Mouse (Mus musculus) right cerebral cortex, postnatal 25 days (tissue): ENCODE data around the gene Hcrtr2.

Experiments used
- DNase-seq: peaks from one replicate; pipeline ENCODE4 v3.0.0; 2022

Gene Hcrtr2

DNA sequence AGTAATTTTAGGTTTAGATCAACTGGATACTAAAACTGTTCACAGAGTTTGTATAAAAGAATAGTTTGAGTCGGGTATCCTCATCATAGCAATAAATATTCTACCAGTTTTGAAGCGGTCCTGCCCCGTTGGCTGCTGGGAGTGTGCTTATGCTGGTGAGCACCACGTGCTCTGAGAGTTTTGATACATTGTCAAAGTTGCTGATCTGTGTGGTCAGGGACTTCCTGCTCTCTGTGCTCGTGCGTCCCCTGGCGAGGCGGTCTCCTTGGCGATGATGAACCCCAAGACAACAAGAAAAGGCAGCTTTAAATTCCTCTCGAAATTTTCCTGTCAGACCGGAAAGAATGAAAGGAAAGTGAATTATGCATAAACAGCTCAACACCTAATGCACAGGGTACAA is 93.3 kb downstream of the Hcrtr2 start:
- no peak for DNase-seq

DNA sequence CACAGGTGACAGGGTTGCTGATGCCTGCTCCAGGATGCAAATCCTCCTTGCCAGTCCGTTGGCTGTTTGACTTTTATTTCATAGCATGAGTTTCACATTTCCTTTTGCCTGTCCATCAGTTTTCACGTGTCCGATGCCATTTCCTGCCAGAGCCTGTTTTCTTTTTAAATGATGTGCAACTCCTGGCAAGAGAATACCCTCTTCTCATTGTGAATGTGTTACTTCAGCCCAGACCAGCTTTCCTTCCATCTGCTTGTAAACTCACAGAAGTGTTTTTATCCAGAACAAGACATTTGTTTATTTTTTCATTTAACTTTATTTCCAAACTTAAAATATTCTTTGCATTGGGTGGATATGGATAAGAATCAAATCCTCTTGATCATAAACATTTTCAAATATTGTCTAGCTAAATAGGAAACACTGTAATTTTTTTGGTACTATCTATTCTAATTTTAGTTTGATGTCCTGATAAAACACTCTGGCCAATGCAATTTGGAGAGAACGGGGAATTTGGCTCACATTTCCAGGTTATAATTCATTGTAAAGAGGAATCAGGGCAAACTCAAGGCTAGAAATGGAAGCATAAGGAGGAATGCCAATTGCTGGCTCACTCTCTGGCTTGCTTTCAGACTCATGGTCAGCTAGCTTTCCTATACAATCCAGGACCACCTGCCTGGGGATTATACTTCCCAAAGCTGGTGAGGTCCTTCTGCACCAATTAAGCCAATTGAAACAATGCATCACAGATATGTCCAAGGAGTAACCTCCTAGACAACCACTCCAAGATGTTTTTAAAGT is 106.3 kb downstream of the Hcrtr2 start:
- DNase-seq, result no peak

DNA sequence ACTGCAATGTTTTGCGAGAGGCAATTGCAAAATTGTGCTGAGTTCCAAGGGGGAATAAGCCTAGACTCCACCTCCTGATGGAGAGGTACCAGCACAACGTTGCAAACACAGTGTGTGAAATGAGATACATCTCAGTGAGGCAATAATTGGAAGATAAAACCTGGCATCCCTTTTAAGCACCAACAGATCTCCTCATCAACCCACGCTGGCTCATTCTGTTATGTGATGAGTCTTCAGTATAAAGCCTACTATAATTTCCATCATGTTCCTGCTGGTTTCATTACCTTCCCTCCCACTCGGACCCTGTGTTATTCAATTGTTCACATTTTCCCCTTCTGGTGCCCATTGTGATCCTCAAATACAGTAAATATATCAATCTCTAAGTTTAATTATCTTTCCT is 109.0 kb downstream of the Hcrtr2 start:
- peak; percentile 3 for DNase-seq

DNA sequence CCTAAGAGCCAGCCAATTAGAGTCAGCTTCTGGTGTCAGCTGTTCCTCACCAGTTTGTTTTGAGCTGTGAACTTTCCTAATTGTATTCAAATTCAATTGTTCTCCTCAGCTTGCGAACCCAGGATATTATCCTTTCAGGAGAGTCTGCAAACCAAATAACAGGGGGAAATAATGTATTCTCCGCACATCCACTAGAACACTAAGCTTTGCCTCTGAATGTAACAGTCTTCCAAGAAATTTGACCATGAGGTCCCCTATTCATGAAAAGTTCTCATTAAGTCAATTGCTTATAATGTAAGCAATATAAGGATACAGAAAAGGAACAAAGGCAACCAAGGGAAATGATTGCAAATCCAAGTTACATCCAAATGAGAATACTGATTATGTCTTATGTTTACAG is 110.1 kb downstream of the Hcrtr2 start, which contains the start of gene Gfral:
Gfral (minus strand) TSS at position 101 of the 400 bp plus-strand sequence.
- no peak for DNase-seq

DNA sequence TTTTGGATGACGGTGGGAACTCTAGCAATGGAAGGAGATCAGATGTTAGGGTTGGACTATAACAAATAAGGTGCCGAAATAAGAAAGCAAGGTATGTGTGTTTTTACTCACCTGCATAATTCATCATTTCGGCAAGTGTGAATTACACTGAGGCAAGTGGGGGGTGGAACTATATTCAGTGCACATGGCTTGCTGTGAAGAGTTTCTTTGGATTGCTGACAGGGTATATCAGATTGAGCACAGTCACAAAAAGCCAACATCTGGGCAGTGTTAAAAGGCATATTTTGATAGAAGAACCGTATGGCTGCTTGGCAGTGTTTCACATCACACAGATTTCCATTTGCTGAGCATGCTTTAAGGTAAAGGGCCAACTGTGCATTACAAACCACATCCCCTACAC is 126.7 kb downstream of the Hcrtr2 start:
- DNase-seq, result no peak

DNA sequence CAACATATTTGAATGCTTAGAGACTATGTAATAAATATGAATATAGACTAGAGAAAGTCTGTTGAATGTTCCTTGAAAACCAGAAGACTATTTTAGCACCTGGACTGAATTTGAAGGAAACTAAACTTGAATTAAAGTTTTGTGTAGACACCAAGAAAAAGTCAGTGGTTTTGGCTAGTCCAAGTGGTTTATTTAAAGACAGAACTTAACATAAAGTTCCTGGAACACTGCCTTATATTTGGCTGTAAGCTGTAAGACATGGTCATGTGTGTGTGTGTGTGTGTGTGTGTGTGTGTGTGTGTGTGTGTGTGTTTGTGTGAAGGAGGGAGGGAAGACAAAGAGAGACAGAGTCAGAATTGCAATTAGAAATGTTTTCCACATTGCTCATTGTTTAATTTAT is 144.4 kb downstream of the Hcrtr2 start:
- no peak for DNase-seq
